Mouse (Mus musculus) heart, adult 11 months (tissue): Measurements from ENCODE around the gene Ankfy1.
"Not testable (repeated sequence)": the region's sequence is repeated elsewhere in the genome, so short reads cannot be mapped to it uniquely, and the experiment has no call there.

Experiments used
- DNase-seq: peaks from one replicate; pipeline ENCODE4 v3.0.0; 2022

The Ankfy1 gene

GRCm38 (mm10) chr11:72723165-72723564 lies 33.4 kb downstream of the Ankfy1 start:
- DNase-seq = peak; percentile 70

DNA sequence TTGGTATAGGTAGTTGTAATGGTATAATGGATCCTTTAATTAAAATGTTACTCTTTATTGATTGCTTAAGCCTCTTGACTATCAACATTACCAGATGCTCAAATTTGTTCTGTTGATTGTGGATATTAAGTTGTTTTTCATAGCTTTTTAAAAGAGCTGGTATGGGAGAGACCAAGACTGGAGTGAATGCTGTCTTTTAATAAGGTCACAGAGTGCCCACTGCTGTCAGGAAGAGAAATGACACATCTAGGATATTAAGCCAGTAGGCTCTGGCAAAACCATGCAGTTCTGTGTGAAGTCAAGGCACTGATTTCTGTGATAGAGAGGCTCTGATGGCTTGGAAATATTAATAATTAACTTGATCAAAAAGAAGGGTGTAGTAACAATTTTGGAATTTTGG lies 34.1 kb downstream of the Ankfy1 start:
- peak; percentile 50 for DNase-seq

DNA sequence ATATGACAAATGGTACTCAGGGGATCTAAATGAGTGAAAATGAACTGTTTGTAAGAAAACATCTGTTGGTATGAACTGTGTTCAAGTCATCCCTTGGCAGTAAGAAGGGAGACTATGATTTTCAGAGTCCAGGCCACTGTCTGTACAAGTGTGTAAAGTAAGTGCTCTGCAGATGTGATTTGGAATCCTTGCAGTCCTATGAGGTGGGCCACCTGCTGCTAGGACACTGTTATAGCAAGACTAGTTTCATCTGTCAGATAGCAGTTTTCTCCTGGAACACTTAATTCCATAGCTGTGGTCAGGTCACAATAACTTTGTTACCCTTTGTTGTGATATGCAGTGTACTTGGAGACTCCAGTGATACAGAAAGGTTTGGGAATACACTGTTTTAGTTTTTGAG lies 36.2 kb downstream of the Ankfy1 start:
- DNase-seq = peak; percentile 75

GRCm38 (mm10) chr11:72733736-72734135 lies 43.9 kb downstream of the Ankfy1 start:
- DNase-seq = peak; percentile 60

GRCm38 (mm10) chr11:72734840-72735518 lies 45.2 kb downstream of the Ankfy1 start:
- DNase-seq = peak; percentile 96

DNA sequence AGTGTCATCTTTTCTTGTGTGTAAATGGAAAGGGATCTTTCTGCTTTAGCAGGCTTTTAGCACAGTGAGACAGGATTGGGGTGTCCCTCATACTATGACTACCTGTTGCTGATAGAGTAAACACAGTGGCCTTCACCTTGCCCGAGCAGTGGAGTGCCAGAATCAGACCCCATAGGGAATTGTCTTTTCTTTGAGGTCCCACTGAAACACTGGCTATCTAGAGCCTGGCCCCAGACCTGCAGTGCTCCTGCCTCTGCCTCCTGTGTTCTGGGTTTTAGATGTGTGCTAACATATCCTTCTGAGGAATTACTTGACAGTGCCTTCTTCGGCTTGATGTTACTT lies 45.7 kb downstream of the Ankfy1 start:
- peak; percentile 93 for DNase-seq

- peak; percentile 76 for DNase-seq
Observed at GRCm38 (mm10) chr11:72736320-72736719, 46.5 kb downstream of the Ankfy1 start.

- DNase-seq = peak; percentile 82
Observed at GRCm38 (mm10) chr11:72737517-72737916, 47.7 kb downstream of the Ankfy1 start.

GRCm38 (mm10) chr11:72739048-72739447 lies 49.2 kb downstream of the Ankfy1 start:
- DNase-seq = peak; percentile 83

DNA sequence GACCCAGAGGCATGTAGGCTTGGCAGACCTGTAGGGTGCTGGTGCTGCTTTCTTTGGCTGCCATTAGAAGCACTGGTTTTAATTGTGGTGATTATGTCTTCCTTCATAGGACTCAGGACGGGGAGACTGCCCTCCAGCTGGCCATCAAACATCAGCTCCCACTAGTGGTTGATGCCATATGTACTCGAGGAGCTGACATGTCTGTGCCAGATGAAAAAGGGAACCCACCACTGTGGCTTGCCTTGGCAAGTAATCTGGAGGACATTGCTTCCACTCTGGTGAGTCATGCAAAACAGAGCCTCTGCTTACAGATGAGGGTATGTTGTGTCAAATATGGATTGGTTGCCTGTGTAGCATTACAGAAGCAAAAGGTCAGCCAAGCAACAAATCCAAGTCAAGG lies 62.1 kb downstream of the Ankfy1 start:
- no peak for DNase-seq

DNA sequence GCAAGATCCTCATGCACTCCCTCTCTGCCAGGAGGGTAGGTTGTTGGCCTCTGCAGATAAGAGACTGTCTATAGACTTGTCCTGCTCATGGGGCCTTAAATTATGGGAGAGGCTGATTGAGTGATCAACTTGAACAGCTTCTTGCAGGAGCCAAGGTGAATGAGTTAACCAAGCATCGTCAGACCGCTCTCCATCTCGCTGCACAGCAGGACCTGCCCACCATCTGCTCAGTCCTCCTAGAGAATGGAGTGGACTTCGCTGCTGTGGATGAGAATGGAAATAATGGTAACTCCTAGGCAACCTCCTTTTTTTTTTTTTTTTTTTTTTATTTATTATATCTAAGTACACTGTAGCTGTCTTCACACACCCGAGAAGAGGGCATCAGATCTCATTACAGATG lies 68.5 kb downstream of the Ankfy1 start:
- DNase-seq = no peak

DNA sequence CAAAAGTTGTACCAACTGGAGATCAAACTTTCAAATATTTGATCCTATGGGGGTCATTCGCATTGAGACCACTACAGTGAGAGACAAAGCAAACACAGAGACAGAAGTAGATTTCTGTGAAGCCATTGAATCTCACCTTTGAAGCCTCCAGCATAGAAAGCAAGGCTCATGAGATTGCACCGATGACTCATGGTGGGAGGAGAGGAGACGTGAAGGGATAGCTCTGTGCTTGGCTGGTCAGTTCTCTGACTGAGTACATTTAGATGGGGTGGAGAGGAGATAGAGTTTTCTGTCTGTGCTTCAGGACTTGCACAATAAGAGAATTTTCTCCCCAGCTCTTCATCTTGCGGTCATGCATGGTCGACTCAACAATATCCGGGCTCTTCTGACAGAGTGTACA lies 69.8 kb downstream of the Ankfy1 start:
- DNase-seq = no peak

GRCm38 (mm10) chr11:72760781-72761180 lies 71.0 kb downstream of the Ankfy1 start:
- no peak for DNase-seq

GRCm38 (mm10) chr11:72764270-72764669 lies 74.5 kb downstream of the Ankfy1 start:
- no peak for DNase-seq

- DNase-seq = no peak
Observed at GRCm38 (mm10) chr11:72767716-72768115, 77.9 kb downstream of the Ankfy1 start.

GRCm38 (mm10) chr11:72769061-72769460 lies 79.3 kb downstream of the Ankfy1 start:
- no peak for DNase-seq

- no peak for DNase-seq
Observed at GRCm38 (mm10) chr11:72770324-72770723, 80.5 kb downstream of the Ankfy1 start.

DNA sequence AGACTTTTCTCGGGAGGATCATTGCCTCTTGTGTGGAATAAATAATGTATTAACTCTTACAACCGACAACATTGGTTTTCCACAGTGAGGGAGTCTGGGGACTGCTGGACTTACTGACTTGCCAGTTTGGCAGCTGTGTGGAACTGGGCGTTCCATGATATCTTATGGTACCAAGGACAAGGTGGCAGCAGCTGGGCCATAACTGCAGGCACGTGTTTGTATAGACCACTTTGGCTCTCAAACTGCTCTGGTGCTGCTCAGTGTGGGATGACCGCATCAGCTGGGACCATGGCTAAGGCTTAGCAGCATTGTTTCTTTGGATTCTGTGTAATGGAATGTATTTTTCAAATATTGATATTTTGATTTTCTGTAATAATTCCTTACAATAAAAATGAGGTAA lies 81.0 kb downstream of the Ankfy1 start:
- DNase-seq = no peak

DNA sequence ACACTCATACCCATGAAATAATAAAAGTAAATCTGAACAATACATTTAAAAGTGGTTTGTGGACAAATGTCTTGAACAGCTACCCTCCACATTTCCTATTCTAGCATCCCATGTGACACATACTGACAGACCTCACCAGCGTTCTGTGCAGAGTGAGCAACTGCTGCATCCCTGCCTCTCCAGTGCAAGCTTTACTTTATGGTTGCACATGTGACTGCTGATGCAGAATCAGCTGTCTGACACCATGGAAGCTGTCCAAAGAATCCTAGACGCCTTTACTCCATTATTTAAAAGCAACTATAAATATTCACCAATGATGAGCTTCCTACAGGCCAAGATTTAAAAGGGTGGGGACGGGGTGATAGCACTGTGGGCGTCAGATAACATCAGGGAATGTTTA lies 81.7 kb downstream of the Ankfy1 start:
- no peak for DNase-seq

- not testable (repeated sequence) for DNase-seq
Observed at GRCm38 (mm10) chr11:72772611-72773010, 82.8 kb downstream of the Ankfy1 start.

- no peak for DNase-seq
Observed at GRCm38 (mm10) chr11:72778957-72779356, 89.2 kb downstream of the Ankfy1 start.

- DNase-seq = no peak
Observed at GRCm38 (mm10) chr11:72782103-72782502, 92.3 kb downstream of the Ankfy1 start.

- no peak for DNase-seq
Observed at GRCm38 (mm10) chr11:72782503-72782902, 92.7 kb downstream of the Ankfy1 start.

DNA sequence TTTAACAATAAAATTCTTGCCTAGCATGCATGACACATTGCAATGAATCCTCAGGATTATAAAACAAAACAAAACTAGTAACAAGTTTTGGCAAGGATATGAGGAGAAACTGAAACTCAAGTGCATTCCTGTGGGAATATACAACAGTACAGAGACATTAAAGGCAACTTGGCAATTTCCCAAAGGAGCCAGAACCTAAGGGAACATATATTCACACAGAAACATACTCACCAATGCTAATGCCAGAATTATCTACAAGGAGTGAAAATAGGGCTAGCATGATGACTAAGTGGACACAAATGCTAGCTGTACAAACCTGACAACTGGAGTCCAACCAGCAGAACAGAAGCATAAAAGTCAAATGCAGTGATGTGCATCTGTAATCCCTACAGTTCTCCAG lies 102.2 kb downstream of the Ankfy1 start:
- no peak for DNase-seq

DNA sequence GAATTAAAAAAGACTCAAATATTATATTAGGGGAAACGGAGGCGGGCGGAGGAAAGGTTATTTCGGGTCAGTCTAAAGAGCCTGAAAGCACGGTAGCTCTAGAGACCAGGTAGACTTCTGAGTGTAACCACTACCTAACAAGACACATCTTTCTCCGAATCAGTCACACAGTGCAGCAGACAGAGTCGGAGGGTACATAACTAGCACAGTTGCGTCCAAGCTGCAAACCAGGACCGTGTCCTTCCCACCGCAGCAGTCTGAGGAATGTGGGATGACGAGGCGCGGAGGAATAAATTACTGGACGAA lies 105.3 kb downstream of the Ankfy1 start:
- no peak for DNase-seq
